Mouse (Mus musculus): ENCODE measurements around the gene Krtap28-13.

DNA sequence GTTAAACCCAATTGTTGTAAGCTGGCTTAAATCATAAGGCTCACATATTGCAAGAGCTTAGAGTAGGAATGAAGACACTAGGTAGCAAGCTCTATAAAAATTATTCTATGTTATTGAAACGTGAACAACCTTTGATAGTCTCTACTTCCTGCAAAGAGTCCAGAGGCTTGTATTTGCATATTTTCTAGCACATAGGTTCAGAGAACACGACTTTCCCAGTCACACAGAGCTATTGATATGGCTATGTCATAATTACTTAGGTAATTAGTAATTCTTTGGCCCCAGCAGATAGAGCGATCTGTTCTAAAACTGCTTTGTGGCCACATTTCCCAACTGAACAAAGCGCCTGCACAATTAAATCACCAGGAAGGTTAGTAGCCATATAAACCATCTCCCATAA is 36.2 kb downstream of the Krtap28-13 start:
- no peak for TF ChIP-seq CTCF (IDR thresholded peaks at IDR 0.05; ENCODE audit: borderline replicate concordance, insufficient read depth, low read length)
- TF ChIP-seq POLR2A (IDR thresholded peaks at IDR 0.05; ENCODE audit: low read depth, low read length), result no peak
